Mouse (Mus musculus) induced T-regulatory cell, adult 2 months (primary cell): Measurements from ENCODE around the gene Txndc17.
"Not testable (repeated sequence)": the region's sequence is repeated elsewhere in the genome, so short reads cannot be mapped to it uniquely, and the experiment has no call there.

ENCODE experiments used
- DNase-seq: peaks from one replicate; pipeline ENCODE4 v3.0.0-alpha.2; 2012; ENCODE audit warnings: low read depth

The Txndc17 gene

GRCm38 (mm10) chr11:72207204-72207833 lies at the start of gene Txndc17, which contains the start of gene 4933427D14Rik:
TSS of gene Txndc17 (plus strand) at chr11:72207547.
TSS of gene 4933427D14Rik (minus strand) at chr11:72207459.
- DNase-seq = peak; percentile 91

DNA sequence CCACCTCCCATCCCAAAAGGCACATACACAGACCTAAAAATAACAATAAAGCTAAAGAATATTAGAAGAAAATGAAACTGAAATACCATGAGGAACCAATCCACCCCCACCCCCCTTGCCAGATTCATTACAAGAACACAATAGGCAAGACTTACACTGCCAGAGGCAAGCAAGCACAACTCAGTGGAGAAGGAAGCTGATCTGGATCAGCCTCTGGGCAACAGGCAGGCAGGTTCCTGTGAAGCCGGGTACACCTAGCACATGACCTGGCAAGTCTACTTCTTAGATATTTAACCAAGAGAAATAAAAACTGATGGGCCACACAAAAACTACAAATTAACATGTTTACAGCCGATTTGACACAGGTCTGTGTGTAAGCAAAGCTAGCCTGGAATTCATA lies 44.1 kb upstream of the Txndc17 start:
- DNase-seq = no peak

DNA sequence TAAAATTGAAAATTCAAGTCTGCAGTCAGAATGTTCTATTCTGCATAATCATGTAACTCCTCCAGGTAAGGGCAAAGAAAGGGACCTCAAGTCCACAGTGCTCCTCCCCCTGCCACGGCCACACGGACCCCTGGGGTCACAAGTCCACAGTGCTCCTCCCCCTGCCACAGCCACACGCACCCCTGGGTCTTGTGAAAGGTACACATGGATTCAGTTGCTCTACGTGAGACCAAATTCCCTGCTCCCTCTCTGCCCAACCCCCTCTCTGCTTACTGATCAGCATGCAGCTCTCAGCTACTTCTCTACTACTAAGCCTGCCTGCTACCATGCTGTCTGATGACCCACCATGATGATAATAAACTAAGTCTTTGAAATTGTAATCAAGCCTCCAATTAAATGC lies 37.5 kb upstream of the Txndc17 start:
- no peak for DNase-seq

GRCm38 (mm10) chr11:72171906-72172305 lies 35.4 kb upstream of the Txndc17 start:
- DNase-seq = not testable (repeated sequence)

- no peak for DNase-seq
These were observed 33.8 kb upstream of the Txndc17 start for GRCm38 (mm10) chr11:72173506-72173905.

DNA sequence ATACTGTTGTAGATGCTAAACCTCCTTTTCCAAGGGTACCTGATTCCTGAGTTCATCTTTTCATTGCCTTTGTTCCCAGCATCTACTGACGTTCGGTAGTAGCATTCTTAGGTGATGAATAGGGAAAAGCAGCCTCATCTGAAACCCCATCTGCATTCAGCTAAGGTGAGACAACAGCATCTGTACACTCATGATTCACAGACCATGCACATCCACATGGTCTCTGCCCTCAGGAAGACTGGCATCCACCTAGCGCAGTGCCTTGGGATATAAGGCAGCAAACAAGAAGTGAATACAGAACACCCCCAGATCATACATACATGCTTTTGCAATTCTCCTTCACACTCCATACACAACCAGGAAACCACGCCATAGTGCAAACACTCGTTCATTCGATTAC lies 32.6 kb upstream of the Txndc17 start:
- no peak for DNase-seq

DNA sequence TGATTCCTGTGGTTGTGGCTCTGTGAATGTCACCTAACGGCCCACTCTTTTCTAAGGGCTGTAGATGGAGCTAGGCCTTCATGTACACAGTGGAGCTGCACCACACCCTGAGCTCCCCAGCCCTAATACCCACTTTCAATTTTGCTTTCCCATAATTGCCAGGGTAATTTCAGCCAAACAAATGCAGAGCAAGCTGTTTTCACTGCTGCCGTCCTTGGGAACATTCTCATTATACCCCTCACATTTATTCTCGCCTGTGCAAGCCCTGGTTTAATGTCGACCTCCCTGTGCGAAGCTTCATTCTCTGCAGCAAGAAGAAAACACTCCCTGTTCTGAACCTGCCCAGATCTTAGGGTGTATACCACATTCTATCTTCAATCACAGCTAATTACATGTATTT lies 31.4 kb upstream of the Txndc17 start:
- DNase-seq = no peak

- peak; percentile 13 for DNase-seq
These were observed 30.8 kb upstream of the Txndc17 start for GRCm38 (mm10) chr11:72176553-72176952.

DNA sequence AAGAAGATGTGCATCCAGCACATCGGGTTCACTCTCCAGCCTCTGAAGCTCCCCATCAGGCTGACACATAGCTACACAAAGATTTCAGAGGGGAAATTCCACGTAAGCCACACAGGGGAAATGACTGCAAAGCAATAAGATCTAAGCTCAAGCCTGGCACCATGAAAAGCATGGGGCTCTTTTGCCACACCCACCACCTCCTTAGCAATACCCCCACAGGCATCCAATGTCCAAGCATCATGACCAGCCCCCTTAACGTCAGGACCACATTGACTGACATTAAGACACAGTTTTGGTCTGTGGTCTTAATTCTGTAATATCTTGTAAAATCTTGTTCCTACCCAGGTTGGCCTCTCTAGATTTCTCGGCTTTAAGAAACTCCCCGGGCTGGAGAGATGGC lies 26.8 kb upstream of the Txndc17 start:
- DNase-seq = peak; percentile 45

GRCm38 (mm10) chr11:72181136-72181535 lies 26.2 kb upstream of the Txndc17 start:
- no peak for DNase-seq

DNA sequence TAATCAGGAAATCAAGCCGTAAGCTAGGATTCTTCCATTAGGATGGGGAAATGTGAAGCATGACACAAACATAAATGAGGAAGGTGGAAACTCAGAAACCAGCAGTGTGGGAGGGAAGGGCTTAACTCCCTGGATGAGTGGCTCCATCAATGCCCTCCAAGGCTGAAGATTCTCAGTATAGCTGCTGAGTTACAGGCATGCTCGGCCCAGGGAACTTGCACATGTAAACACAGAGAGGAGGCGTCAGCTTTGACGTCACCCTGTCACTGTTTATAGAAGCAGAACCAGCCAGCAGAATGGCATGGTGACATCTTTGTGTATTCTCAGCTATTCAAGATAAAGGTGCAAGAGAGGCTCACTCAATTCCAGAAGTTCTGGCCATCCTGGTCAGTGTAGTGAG lies 23.1 kb upstream of the Txndc17 start:
- DNase-seq = no peak

GRCm38 (mm10) chr11:72190857-72191256 lies 16.5 kb upstream of the Txndc17 start:
- DNase-seq = no peak

DNA sequence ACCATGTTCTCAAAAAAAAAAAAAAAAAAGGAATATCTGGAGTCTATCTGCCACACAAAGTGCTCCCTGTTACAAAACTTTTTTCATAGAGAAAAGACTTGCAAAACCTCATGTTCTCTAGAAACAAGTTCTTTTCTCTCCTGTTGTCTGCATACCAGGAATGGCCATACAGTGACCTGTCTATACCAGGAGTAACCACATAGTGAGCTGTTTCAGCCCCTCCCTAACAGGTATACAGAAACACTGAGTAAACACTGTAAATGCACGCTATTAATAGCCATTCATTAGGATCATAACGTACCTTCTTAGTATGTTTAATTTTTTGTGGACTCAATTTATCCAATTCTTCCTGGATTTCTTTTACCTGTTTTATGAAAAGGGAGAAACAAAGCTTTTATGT lies 13.1 kb upstream of the Txndc17 start:
- DNase-seq = no peak

GRCm38 (mm10) chr11:72196506-72196905 lies 10.8 kb upstream of the Txndc17 start:
- DNase-seq = peak; percentile 76

GRCm38 (mm10) chr11:72203440-72203839 lies 3.9 kb upstream of the Txndc17 start:
- DNase-seq = no peak

- DNase-seq = no peak
These were observed 2.1 kb upstream of the Txndc17 start for GRCm38 (mm10) chr11:72205256-72205655.

GRCm38 (mm10) chr11:72206341-72207203 lies 775 bp upstream of the Txndc17 start, which contains the start of gene Gm43951:
TSS of gene Gm43951 (minus strand) at chr11:72206840.
- peak; percentile 40 for DNase-seq

DNA sequence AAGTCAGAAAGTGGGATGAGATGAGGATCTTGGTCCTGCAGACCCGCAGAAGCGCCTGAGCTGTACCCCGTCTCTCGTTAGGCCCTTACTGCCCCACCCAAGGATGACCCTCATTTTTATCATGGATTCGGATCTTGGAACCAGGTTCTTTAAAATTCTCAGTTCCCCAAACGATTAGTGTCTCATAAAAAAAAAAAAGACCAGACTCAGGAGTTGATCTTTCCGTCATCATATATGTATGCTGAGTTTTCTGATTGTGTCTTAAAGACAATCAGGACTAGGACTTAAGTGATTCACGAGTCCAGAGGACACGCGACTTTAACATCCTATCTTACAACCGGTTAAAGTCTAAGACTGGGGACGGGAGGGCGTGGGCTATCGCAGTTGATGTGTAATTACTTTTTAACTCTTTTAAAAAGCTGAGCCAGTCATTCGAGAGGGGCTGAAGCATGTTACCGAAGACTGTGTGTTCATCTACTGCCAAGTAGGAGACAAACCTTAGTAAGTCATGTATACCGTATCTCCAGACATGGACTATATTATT lies 559 bp downstream of the Txndc17 start:
- peak; percentile 32 for DNase-seq

DNA sequence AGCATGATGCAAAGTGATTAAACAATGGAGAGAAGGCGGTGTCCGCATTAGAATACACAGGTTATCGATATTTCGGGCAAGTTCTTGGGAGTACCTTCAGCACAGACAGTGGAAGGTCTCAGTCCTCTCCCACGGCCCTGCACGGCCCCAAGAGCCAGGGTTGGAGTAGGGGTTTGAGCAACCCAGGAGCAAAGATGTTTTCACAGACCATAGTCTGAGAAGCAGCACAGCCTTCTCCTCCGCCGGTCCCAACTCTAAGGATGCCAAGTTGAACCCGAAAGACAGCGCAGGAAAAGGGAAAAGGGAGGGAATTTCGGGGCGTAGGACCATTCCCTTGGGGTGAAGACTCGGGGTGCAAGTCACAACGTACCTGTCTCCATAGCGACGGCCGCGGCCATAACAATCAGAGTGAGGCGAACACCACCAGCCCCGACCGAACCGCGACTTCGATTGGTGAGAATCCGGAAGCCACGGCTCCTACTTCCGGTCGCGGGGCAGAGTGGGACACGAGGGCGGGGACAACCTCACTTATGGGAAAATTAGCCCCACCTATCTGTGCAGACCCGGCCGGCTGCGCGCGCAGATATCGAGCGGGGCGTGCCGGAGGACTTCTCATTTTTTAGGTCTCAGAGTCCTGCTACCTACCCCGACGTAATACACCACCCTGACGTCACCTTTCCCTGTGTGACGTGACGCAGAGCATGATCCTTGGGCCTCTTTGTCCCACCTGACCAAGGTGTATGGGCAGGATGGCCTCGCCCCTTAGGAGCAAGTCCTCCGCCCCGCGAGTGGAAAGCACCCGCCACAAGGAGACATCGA lies 7.5 kb downstream of the Txndc17 start:
- peak; percentile 98 for DNase-seq

DNA sequence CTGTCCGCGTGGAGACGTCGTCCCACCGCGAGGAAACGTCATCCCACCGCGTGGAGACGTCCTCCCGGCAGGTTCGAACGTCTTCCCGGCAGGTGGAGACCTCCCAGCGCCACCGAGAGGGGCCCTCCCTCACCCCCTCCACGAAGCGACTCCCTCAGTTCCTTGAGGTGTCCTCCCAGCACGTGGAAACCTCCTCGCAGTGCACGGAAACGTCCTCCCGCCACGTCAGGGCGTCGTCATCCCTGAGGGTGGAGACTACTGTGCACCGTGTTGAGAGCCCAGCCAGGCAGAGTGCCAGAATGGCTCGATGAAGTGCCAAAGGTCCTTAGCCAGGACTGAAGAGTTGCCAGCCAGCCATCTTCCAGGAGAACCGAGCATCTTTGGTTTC lies 8.1 kb downstream of the Txndc17 start, which contains the start of gene Med31:
Gene Med31, minus strand, starts transcription at position 183 of the 388 bp plus-strand sequence.
- peak; percentile 89 for DNase-seq

- DNase-seq = no peak
These were observed 9.8 kb downstream of the Txndc17 start for GRCm38 (mm10) chr11:72217116-72217515.

GRCm38 (mm10) chr11:72221278-72221677 lies 13.9 kb downstream of the Txndc17 start:
- peak; percentile 91 for DNase-seq
